Mouse (Mus musculus): ENCODE results near the gene Mst1.

Mst1 gene

GRCm38 (mm10) chr9:108080168-108080567, at the start of gene Mst1:
TSS of gene Mst1 (plus strand) at chr9:108080436.
- DNase-seq: no peak

DNA sequence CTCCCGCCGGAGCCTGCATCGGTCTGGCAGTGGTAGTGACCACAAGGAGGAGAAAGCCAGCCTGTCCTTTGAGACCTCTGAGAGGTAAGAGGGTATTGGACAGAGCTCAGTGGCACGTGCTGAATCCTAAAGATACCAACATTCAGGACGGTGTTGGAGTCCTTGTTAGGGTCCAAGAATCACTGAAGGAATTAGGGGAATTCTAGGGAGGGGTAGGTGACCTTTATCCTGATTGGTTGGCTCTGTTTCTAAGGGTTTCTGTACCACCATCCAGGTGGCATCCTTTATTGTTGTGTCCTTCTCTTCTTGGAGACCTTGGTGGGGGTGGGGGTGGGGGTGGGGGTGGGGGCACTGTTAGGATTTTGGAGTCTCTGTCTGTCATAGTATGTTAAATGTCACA, 48.1 kb upstream of the Mst1 start:
- no peak for DNase-seq

- DNase-seq: no peak
Observed at GRCm38 (mm10) chr9:108035331-108036156, 44.7 kb upstream of the Mst1 start.

DNA sequence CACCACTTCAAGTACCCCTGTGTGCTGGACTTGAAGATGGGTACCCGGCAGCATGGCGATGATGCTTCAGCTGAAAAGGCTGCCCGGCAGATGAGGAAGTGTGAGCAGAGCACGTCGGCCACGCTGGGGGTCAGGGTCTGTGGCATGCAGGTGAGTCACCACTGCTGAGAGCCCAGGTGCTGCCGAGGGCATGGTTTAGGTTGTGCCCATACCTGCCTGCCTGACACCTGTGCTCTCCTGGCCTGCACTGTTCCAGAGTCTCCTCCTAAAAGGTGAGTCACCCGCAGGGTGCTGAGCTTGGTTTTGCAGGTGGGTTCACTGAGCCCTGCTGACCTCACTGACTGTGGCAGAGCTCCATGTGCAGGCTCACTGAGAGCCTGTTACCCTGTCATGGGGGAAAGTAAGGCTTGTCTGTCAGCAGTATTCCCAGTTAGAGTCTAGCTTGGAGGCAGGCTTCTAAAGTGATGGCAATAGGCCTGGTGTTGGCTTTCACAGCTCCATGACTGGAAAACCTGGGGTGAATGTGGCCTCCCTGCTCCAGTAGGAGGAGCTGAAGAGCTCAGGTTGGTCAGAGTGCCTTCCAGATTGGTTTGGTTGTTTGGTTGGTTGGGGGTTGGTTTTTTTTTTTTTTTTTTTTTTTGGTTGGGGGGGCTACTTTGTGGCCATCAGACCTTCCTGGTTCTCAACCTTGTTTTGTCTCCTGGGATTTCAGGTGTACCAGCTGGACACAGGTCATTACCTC, 35.3 kb upstream of the Mst1 start:
- no peak for DNase-seq

GRCm38 (mm10) chr9:108046582-108046981, 33.7 kb upstream of the Mst1 start:
- DNase-seq: no peak

- no peak for DNase-seq
Observed at GRCm38 (mm10) chr9:108047601-108048565, 32.4 kb upstream of the Mst1 start.

GRCm38 (mm10) chr9:108048566-108048955, 31.7 kb upstream of the Mst1 start:
- no peak for DNase-seq

- peak; percentile 98 for DNase-seq
Observed at GRCm38 (mm10) chr9:108049016-108049455, 31.2 kb upstream of the Mst1 start, which contains the start of gene Gmppb. TSS of gene Gmppb (plus strand) at chr9:108049242.

GRCm38 (mm10) chr9:108049561-108050251, 30.5 kb upstream of the Mst1 start:
- DNase-seq: no peak

DNA sequence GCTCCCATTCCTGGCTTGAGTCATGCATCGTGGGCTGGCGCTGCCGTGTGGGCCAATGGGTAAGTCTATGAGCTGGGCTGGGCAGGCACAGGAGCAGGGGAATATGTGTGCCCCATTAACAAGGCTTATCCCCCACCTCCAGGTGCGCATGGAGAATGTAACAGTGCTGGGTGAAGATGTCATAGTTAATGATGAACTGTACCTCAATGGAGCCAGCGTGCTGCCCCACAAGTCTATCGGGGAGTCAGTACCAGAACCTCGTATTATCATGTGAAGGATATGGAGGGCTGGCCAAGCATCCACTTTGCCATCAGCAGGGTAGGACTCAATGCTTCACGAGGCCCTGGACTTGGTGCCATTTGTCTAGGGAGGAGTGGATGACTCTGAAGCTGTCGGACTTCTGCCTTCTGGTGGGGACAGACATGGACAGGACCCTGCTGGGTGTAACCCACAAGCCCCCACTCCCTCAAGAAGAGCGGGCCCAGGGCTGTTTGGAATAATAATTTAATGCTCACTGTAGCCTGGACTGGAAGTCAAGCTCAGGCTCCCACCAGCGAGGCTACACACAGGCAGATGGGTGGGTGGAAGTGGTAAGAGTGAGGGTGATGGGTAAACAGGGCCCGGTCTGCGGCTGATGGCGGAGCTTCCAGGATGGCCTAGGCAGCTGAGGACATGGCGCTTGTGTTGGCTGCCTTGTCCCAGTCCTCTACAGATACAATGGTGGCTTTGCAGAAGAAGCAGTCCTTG, 28.9 kb upstream of the Mst1 start:
- no peak for DNase-seq

DNA sequence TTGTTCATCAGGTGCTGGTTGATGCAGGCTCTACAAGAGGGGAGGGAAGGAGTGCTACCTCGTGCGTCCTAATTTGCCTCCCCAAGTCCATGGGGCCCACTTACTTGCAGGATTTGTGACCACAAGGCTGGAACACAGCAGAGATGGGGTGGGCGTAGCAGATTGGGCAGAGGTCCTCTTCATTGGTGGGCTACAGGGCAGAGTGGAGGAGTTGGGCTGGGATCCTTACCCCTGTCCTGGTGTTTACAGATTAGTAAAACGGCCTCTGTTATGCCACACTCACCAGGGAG, 28.4 kb upstream of the Mst1 start:
- no peak for DNase-seq

DNA sequence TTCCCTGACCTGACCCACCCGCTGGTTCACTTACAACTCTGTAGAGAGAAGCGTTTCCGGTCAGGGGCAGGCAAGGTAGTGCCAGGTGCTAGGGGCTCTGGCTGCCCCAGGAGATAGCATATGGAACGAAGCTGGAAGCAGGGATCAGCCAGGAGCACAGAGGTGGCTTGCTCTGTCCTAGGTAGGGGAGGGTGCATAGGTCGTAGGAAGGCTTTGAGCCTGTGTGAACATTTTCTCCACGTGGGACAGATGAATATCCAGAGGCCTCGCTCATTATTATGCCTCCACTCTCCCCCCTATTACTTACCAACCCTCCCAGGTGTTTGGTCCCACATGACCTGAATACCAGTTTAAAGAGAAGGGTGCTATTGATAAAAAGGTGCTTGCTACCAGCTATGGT, 27.8 kb upstream of the Mst1 start:
- no peak for DNase-seq

GRCm38 (mm10) chr9:108052885-108053664, 27.2 kb upstream of the Mst1 start, which contains the start of gene Amigo3:
TSS of gene Amigo3 (plus strand) at chr9:108053159.
- peak; percentile 96 for DNase-seq

- DNase-seq: no peak
Observed at GRCm38 (mm10) chr9:108053665-108054225, 26.5 kb upstream of the Mst1 start.

DNA sequence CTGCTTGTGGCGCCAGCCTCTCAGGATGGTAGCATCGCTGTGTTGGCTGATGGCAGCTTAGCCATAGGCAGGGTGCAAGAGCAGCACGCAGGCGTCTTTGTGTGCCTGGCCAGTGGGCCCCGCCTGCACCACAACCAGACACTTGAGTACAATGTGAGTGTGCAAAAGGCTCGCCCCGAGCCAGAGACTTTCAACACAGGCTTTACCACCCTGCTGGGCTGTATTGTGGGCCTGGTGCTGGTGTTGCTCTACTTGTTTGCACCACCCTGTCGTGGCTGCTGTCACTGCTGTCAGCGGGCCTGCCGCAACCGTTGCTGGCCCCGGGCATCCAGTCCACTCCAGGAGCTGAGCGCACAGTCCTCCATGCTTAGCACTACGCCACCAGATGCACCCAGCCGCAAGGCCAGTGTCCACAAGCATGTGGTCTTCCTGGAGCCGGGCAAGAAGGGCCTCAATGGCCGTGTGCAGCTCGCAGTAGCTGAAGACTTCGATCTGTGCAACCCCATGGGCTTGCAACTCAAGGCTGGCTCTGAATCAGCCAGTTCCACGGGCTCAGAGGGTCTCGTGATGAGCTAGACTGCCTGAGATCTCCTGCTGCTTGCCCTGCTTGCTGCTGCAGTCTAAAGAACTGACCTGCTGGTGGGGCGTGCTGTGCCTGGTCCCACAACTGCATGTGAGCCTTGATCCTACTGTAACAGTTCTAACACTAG, 25.8 kb upstream of the Mst1 start:
- DNase-seq: no peak

- DNase-seq: no peak
Observed at GRCm38 (mm10) chr9:108055061-108055460, 25.2 kb upstream of the Mst1 start.

DNA sequence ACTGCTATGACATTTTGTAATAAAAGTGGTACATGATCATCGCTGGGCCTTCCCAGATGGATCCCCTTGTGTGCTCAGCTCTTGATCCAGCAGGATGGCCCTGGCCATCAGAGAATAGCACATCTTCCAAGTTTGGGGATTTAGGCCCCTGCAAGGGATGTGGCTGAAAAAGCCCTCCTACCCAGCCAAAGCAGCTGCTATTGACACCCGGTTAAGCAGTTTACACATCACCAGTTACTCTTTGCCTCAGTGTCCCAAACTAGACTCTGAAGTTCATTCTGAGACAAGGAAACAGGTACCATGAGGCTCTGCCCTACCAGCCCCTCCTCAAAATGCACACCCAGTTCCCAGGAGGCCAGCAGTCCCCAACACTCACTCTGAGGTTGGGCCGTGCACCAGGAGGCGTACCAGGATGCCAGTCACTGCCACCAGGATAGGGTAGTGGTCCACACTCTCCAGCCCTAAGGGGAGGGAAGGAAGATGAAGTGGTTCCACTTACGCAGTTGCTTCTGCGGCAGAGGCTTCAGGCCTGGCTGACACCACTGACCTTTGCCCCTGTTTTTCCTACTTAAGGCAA, 24.5 kb upstream of the Mst1 start:
- DNase-seq: no peak

GRCm38 (mm10) chr9:108056361-108057261, 23.6 kb upstream of the Mst1 start:
- no peak for DNase-seq

- no peak for DNase-seq
Observed at GRCm38 (mm10) chr9:108057262-108057562, 23.0 kb upstream of the Mst1 start.
